Mouse (Mus musculus) liver, embryonic 14.5 days (tissue): Measurements from ENCODE around the gene Rims1.

ENCODE experiments used
- CTCF ChIP-seq: IDR thresholded peaks from 2 replicates; pipeline ENCODE4 v1.5.1; 2016; ENCODE audit warnings: antibody characterized with exemption, low read depth, control low read depth
- EP300 ChIP-seq: IDR thresholded peaks from 2 replicates; pipeline ENCODE4 v1.6.1; 2016; ENCODE audit warnings: antibody characterized with exemption, low read depth

DNA sequence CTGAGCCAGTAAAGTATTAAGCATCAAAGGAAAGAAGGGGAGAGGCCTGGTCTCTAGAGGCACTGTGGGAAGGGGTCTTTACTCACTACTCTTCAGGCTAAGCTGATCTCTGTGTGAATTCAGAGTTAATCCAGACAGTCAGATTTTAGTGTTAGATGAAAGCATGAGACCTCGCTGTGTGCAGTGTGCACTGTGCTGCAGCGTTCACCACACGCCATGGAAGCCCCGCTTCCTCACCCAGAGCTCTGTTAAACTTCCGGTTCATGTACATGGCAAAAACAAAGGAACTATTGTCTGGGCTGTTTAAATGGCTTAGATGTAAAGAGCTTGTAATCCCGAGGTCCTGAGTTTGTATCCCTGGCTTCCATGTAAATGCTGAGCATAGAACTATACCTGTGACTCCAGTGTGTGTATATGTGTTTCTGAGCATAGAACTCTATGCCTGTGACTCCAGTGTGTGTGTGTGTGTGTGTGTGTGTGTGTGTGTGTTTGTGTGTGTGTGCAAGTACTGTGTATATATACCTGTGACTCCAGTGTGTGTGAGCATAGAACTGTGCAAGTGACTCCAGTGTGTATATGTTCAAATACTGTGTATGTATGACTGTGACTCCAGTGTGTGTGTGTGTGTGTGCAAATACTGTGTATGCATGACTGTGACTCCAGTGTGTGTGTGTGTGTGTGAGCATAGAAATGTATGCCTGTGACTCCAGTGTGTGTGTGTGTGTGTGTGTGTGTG, 484.7 kb downstream of the Rims1 start:
- no peak for TF ChIP-seq CTCF
- TF ChIP-seq EP300: no peak
